Mouse (Mus musculus): ENCODE data around the gene Efhd2.

Gene Efhd2

DNA sequence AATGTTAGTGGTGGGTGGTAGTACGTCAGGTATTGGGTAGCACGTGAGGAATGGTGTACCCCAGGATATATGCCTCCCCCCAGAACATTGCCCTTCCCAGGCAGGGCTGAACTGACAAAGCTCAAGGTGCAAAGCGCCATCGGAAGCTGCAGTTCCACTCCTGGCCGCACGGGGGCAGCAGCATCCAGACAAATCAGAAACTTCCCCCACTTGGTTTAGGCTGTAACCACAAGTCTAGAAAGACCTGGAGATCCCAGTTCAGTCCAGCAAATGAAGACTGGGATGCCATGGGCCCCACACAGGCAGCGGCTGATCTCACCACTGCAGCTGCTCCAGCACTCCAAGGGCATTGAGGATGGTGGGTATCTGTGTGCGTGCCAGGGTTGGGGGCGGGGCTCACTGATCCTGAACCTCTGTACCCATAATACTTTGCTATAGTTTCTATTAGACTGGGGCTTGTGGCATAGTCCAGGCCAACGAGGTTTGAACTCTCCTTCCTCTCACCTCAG is 17.2 kb downstream of the Efhd2 start:
- DNase-seq (ENCODE audit: low spot score): peak; percentile 89

DNA sequence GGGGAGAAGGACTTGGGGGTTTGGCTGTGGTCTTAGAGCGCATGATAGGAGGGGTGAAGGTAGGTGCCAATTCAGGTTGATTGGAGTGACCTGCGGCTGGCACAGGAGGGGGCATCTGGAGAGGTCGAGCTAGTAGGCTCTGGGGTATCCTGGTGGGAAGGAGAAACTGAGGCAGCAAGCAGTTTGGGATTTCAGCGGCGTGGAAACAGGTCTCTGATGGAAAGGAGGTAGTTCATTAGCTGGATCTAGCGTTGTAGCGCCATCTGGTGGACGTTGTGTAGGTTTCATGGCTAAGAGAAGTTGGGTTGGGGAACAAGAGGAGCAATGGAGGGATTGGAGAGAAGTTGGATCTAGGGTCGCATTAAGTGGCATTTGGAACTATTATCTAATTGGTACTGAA is 21.3 kb downstream of the Efhd2 start:
- DNase-seq (ENCODE audit: low spot score): no peak

DNA sequence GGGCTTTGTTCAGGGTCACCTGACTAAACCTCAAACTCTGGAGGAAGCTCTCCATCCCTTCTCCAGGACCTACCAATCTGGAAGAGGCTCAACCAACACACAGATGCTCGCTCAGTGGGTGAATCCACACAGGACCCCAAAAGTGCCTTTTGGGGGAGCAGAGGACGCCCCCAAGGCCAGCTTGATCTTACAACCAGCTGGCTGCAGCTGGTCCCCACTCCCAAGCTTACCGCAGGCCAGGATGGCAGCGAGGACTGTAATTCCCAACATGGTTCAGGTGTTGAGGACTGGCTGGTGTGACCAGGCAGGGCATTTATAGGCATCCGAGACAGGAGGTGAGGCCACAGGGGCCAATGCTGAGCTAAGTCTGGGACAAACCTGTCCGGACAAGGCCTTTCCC is 28.7 kb downstream of the Efhd2 start, which contains the start of gene Ctrc:
Gene Ctrc (minus strand): TSS at position 361 of the 400 bp plus-strand sequence.
- no peak for DNase-seq (ENCODE audit: low spot score)

DNA sequence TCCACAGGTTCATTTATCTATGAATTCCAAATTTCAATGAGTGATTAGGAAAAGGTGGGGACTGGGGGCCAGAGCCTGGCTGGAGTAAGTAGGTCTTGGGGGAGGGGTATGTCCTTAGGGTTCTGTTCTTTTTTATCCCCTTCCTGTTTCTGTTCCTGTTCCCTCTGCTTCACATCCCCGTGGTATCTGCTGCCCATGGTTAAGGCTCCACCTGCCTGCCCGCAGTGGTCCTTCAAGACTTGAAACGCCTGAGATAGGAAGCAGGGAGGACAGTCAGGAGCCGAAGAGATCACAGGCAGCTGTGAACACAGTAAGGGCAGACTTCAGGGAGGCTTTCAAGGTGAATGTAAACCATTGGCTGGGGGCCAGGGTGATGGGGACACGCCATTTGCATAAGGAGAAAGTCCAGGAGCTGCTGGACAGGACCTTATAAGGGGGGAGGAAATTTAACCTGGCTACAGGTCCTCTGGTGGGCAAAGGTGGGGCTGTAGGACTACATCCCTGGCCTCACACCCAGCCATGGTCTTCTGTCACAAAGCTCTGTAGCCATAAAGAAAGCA is 40.1 kb downstream of the Efhd2 start:
- no peak for DNase-seq (ENCODE audit: low spot score)

DNA sequence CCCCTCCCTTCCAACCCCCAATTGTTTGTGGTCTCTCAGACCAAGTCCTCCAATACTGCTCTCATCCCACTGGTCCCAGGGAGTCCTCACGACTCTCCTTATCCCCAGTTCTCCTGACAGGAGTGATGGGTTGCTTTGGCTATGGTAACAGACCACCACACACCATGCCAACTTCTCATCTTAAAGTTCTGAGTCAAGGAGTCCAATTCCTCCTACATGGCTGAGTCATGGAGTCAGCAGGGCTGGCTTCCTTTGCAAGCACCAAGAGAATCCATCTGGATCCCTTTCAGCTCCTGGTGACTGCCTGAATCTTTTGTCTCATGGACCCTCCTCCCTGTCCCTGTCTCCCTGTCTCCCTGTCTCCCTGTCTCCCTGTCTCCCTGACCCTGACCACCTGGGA is 40.8 kb downstream of the Efhd2 start:
- no peak for DNase-seq (ENCODE audit: low spot score)

DNA sequence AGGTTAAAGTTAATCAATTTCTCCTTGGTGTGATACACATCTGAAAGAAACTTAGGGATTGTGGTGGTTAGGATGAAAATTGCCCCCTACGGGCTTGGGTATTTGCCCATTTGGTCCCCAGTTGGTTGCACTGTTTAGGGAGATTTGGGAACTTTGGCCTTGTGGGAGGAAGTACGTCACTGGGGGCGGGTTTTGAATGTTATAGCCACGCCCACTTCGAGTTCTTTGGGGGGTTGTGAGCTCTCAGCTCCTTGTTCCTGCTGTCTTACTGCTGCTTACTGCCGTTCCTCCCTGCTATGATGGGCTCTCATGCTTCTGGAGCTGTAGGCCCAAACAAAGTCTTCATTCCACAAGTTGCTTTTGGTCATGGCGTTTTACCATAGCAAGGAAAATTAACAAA is 43.4 kb downstream of the Efhd2 start:
- DNase-seq (ENCODE audit: low spot score): no peak

DNA sequence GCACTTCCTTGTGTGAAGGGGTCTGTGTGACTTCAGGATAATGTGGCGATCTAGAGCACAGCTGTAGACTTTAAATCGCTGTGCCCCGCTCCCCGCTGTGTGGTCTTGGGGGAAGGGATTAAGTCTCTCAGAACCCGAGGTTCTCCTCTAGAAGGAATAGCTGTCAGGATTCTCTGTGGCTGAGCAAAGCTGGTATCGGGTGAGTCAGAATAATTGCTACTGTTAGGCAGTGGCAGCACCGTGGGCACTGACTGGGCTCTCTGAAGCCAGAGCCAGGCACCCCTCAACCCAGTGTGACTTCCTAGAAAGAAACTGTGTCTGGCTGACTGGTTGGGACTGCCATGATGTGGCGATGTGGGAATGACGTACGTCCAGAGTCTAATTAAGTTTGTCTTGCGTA is 44.3 kb downstream of the Efhd2 start:
- DNase-seq (ENCODE audit: low spot score): no peak

DNA sequence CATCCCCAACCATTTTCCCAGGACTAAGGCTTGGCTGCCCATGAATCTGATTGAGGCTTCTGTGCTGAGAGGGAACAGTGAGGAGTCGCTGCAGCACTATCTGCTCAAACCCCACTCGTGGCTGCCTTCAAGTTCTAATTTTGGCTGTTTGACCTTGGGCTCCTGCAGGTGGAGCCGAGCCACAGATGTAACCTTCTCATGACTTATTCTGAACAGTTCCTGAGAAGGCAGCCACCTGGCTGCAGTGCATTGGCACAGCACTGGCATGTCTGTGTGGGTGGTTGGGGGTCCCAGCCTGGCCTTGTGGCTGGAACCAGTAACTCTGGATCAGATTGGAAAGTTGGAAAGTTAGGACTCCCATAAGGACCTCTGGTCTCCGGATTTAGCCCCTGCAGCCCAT is 46.5 kb downstream of the Efhd2 start:
- DNase-seq (ENCODE audit: low spot score): no peak

DNA sequence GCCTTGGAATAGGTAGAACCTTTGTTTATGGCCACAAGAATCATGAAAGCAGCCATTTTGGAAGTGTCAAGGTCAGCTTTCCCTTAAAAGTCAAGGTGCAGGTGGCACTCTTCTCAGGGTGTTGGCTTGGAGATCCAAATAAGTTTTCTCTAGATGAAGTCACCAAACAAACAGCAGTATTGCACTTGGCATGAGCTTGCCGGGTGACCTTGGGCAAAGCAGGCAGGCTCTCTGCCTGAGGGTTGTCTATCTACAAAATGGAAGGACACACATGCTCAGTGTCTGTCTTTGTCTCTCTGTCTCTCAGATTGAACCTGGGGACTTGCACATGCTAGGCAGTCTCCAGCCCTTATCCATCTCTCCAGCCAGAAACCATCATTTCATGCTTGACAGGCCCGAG is 47.3 kb downstream of the Efhd2 start:
- DNase-seq (ENCODE audit: low spot score): no peak

DNA sequence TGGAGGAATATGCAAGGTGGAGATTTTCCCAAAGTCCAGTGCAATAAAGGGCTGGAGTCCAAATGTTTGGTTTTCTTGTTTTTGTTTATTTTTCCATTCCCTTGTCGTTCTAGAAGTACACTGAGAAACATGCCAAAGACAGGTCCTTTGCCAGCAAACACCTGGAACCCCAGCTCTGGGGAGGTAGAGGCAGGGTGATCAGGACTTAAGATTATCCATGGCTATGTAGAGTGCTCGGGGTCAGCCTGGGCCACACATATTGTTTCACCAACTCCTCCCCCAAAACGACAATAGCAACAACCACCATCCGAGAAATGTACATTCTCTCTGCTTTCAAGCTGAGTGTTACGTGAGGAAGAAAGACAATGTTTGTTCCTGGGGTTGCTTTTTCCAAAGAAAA is 48.7 kb downstream of the Efhd2 start, which contains the start of gene Cela2a:
Gene Cela2a (minus strand): TSS at position 101 of the 400 bp plus-strand sequence.
- DNase-seq (ENCODE audit: low spot score): no peak

DNA sequence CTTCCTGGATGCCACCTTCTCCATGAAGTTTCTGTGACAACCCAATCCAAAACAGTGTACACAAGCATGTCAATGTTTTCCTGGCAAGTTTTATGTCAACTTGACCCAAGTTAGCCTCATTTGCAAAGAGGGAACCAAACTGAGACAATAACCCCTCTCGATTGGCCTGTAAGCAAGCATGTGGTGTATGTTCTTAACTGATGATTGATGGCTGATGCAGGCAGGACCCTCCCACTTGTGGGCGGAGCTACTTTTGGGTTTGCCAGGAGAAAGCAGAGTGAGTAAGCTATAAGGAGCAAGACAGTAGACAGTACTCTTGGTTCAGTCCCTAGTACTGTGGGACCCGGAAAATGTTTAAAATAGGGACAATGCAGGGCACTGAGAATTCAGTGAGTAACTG is 51.7 kb downstream of the Efhd2 start:
- DNase-seq (ENCODE audit: low spot score): no peak

DNA sequence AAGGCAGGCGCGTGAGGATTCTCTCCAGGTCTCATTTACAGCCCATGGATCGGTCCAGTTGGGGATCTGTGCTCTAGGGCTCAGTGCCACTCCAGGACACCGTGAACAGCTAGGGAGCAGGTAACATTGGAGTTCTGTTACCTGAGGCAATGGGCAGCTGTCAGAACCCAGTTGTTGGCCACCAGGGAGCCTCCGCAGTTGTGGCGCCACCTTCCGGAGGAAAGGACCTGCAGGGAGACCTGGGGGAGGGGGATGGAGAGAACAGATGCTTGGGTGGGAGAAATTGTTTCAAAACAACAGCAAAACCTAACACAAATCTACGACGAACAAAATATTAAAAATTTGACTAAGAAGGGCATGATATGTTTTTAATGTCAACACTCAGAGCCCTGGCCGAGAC is 52.6 kb downstream of the Efhd2 start:
- no peak for DNase-seq (ENCODE audit: low spot score)

DNA sequence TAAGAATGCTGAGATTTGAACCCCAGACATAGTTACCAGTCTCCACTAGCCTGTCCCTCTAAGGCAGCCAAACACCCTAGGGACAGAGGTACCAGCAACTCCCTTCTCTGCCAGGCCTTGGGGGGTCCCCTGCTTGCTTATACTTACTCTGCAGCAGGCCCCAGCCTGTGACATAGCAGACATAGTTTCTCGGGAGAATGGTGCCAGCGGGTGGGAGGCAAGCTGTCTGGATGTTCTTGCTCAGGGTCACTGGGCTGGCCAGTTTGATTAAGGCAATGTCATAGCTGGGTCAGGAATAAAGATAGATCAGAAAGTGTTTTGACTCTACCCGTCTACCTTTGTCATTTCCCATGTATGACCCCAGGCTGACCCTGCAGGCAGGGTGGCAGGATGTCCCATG is 53.5 kb downstream of the Efhd2 start:
- no peak for DNase-seq (ENCODE audit: low spot score)

DNA sequence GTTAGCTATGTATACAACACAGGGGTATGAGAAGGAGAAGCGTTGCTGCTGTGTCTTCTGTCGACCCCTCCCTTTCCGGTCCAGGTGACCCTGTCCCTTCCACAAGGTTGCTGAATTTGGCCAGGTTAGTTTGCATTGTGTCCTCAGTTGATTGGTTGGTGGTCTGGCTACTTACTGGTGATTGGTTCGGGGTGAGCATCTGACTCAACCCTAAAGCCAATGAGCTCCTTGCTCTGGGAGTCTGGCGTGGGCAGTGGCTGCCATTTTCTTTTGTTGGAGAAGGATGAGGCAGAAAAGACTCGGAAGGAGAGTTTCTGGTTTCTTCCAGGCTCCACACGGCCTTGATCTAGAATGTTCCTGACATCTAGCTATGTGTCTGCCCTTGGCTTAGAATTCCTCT is 55.4 kb downstream of the Efhd2 start:
- DNase-seq (ENCODE audit: low spot score): no peak

DNA sequence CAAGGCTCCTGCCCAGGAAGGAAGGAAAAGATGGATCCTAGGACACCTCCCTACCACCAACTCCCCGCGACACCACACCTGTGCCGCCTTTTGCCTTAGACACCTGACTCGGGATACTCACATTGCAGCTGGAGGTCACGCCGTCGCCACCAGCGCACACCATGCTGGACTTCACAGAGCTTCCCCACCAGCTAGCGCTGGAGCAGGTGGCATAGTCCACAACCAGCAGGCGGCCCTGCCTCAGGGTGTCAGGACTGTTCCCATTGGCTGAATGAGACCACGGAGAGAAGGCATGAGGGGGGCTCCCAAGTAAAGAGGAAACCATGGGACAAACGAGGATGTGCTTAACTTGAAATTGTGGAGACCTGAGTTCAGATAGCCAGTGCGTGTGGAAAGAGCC is 55.9 kb downstream of the Efhd2 start:
- DNase-seq (ENCODE audit: low spot score): no peak

DNA sequence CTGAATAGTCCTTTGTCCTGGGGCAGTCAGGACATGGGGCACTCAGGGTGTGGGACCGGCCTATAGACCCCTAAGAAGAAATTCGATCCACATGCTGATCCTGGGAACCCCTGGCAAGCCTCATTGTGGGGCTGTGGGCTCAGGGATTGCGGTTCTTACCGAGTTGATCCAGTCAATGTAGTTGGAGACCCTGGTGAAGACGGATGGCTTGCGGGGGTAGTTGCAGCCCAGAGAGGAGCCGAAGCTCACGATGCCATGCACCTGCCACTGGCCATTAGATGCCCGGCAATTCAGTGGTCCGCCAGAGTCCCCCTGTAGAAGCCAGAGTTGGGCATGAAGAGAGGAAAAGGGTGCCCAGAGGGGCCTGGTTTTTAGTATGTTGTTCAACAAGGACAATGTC is 57.0 kb downstream of the Efhd2 start:
- DNase-seq (ENCODE audit: low spot score): no peak

DNA sequence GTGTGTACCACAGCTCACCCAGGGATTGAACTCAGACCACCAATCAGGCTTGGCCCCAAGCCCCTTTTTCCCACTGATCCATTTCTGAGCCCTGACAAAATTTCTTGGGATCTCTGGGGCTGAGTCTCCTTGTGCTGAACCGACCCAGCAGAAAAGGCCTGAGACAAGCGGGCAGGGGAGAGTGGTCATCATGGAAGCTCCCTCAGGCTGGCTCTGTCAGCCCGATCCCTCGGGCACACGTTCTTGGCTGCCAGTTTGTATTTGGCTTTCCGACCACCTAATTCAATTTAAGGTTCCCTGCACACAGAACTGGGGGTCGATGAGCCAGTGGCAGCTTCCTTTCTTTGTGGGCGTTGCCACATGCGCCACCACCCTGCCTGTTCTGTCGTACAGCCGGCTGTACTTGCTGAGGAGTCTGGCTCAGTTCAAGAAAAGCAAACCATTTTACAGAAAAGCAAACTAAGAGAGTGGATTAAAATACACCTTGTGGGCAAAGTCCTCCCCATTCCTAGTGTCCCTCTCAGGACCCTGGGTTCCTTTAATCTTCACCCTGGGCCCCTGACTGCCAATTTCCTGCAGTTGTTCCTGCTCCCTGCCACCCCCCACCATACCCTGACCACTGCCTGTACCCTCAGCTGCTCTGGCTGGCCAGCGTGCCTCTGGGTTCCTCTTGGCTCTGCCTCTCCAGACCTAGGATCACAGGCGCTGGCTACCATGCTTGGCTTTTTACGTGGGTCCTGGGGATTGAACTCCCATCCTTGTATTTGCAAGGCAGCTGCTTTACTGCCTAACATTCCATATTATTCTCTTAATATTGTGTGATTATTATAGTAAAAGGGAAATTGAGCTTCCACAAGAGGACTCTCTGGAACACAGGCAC is 57.7 kb downstream of the Efhd2 start:
- peak; percentile 27 for DNase-seq (ENCODE audit: low spot score)

DNA sequence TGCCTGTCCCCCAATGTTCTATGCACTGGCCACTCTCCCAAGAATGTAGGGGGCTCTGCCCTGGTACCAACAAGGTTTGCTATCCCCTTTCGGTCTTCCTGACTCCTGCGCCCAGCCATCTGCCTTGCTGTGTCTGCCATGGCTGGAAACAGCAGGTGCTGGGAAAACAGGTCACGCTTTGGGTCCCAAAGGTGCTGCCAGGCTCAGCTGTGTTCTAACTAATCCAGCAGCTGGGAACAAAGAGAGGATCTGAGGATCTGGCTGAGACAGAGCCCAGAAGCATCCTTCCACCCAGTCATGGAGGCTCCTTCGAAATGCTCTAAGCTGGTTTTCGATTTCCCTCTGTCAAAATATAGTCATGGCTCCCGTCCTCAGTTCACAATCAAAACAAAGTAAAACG is 58.5 kb downstream of the Efhd2 start:
- no peak for DNase-seq (ENCODE audit: low spot score)

DNA sequence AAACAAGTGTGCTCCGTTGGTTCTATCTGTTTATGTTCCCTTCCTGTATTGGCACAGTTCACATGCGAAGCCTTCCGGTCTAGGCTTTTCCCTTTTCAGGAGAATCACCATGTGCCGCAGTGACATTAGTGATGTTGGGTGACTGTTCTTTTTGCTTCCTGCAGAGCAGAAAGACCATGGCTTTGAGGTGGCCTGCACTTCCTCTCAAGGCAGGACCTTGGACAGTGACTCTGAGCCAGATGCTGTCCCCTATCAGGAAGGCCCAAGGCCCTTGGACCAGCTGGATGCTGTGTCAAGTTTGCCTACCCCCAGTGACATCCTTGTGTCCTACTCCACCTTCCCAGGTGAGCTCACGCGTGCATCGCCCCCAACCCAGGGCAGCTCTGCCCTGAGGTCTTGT is 63.3 kb downstream of the Efhd2 start:
- no peak for DNase-seq (ENCODE audit: low spot score)

DNA sequence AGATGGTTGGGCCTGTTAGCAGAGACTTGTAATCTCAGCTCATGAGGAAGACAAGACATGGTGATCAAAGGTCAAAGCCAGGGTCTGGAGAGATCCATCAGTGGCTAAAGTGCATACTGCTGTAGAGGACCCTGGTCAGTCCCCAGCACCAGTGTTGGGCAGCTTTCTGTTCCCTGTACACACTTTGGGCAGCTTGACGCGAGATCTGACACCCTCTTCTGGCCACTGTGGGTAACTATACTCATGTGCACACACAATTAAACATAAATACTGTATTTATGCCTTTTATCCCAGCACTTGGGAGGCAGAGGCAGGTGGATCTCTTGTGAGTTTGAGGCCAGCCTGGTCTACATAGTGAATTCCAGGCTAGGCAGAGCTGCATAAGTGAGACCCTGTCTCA is 63.7 kb downstream of the Efhd2 start:
- DNase-seq (ENCODE audit: low spot score): no peak

DNA sequence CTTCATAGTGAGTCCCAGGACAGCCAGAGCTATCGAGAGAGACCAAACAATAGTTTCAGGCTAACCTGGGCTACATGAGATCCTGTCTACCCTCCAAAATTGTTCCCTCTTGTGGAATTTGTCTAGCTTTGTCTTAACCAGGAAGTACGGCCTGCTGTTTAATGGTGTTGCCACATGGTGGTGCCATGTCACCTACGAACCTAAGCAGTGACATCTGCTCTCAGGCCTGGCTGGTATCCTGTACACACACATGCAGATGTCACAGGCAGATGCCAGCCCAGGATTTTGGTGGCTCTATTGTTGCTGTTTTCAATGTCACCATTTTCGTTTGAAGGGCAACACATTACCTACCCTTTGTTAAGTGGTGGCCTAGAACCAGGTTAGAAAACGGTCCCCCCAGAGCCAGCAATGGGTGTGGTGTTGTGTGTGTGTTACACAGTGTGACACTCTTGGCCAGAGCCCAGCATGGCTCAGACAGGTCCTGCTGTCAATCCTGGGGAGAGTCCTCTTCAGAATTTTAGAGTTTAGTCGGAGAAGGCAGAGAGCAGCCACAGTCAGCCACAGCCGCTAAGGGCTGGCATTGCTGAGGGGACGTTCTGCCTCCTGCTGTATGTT is 64.8 kb downstream of the Efhd2 start:
- DNase-seq (ENCODE audit: low spot score): no peak
